Mouse (Mus musculus) testis, adult 2 months (tissue): ENCODE measurements around the gene Map3k20. TPM values are rescaled to one million over a fixed set of nuclear protein-coding genes. Genes with fewer than 3 reads are reported as not detected.

Experiments used
- H3K27ac ChIP-seq: fragments of 200-500 bp; 2 replicates; pipeline ENCODE4 v1.5.1; 2012; ENCODE audit warnings: low read depth, low read length; ENCODE audit not compliant: control insufficient read depth, insufficient read depth
- H3K27me3 ChIP-seq: fragments of 200-500 bp; 2 replicates; pipeline ENCODE4 v1.6.1; 2012; ENCODE audit warnings: mild to moderate bottlenecking, low read length, moderate library complexity; ENCODE audit not compliant: control insufficient read depth, insufficient read depth
- H3K36me3 ChIP-seq: fragments of 200-500 bp; 2 replicates; pipeline ENCODE4 v1.6.1; 2012; ENCODE audit warnings: mild to moderate bottlenecking, low read length; ENCODE audit not compliant: control insufficient read depth, insufficient read depth
- H3K4me1 ChIP-seq: fragments of 200-500 bp; 2 replicates; pipeline ENCODE4 v1.6.1; 2012; ENCODE audit warnings: low read length; ENCODE audit not compliant: control insufficient read depth, insufficient read depth
- H3K4me3 ChIP-seq: fragments of 200-500 bp; 2 replicates; pipeline ENCODE4 v1.5.1; 2012; ENCODE audit warnings: low read depth, mild to moderate bottlenecking, low read length, moderate library complexity, mixed read lengths; ENCODE audit not compliant: control insufficient read depth
- CTCF ChIP-seq: fragments of 200-500 bp; IDR thresholded peaks from 2 replicates; pipeline ENCODE4 v1.5.1; 2012; ENCODE audit warnings: low read depth, mild to moderate bottlenecking, inconsistent platforms, low read length, moderate library complexity; ENCODE audit not compliant: control insufficient read depth, insufficient read depth, insufficient replicate concordance
- POLR2A ChIP-seq: fragments of 200-500 bp; IDR thresholded peaks from 2 replicates; pipeline ENCODE4 v1.6.1; 2012; ENCODE audit warnings: low read depth, mild to moderate bottlenecking, inconsistent platforms, low read length, moderate library complexity; ENCODE audit not compliant: control insufficient read depth
- polyA plus RNA-seq: library from polyadenylated mRNA; depleted of rRNA; stranded (reverse); fragments of >200 nt; gene quantifications from 2 replicates; pipeline ENCODE4 v1.2.3, GENCODE M21; 2012

The Map3k20 gene
- polyA plus RNA-seq, 1 experiment, result 2.8 TPM

- H3K4me3 ChIP-seq, result no peak overlapping the region
- no peaks in the 10 kb centered on the region for H3K27me3 ChIP-seq
- H3K36me3 ChIP-seq, result no peaks in the 10 kb centered on the region
- no peaks in the 10 kb centered on the region for H3K4me1 ChIP-seq
- TF ChIP-seq CTCF (no peak), POLR2A (no peak)
- no peak overlapping the region for H3K27ac ChIP-seq
Measured at GRCm38 (mm10) chr2:72383321-72383720, 97.9 kb downstream of the Map3k20 start.

GRCm38 (mm10) chr2:72389411-72389810 is 104.0 kb downstream of the Map3k20 start:
- Histone ChIP-seq H3K27me3 (no peaks in the 10 kb centered on the region), H3K36me3 (no peaks in the 10 kb centered on the region), H3K4me1 (no peaks in the 10 kb centered on the region), H3K27ac (no peak overlapping the region), H3K4me3 (no peak overlapping the region)
- TF ChIP-seq CTCF, result no peak
- no peak for TF ChIP-seq POLR2A

GRCm38 (mm10) chr2:72389942-72390341 is 104.5 kb downstream of the Map3k20 start:
- TF ChIP-seq CTCF (peak; percentile 99; the same call in 1 of the 2 replicates), POLR2A (no peak)
- Histone ChIP-seq H3K36me3 (no peaks in the 10 kb centered on the region), H3K4me3 (no peak overlapping the region), H3K27ac (no peak overlapping the region), H3K27me3 (no peaks in the 10 kb centered on the region), H3K4me1 (no peaks in the 10 kb centered on the region)

GRCm38 (mm10) chr2:72390474-72390873 is 105.0 kb downstream of the Map3k20 start:
- no peaks in the 10 kb centered on the region for H3K4me1 ChIP-seq
- H3K27ac ChIP-seq, result no peak overlapping the region
- TF ChIP-seq CTCF (no peak), POLR2A (no peak)
- H3K36me3 ChIP-seq, result no peaks in the 10 kb centered on the region
- no peaks in the 10 kb centered on the region for H3K27me3 ChIP-seq
- no peak overlapping the region for H3K4me3 ChIP-seq

- H3K4me1 ChIP-seq, result no peaks in the 10 kb centered on the region
- H3K27me3 ChIP-seq, result no peaks in the 10 kb centered on the region
- TF ChIP-seq CTCF (no peak), POLR2A (no peak)
- H3K36me3 ChIP-seq, result no peaks in the 10 kb centered on the region
- no peak overlapping the region for H3K4me3 ChIP-seq
- H3K27ac ChIP-seq, result no peak overlapping the region
Measured at GRCm38 (mm10) chr2:72391024-72391423, 105.6 kb downstream of the Map3k20 start.

GRCm38 (mm10) chr2:72391721-72392120 is 106.3 kb downstream of the Map3k20 start:
- H3K27ac ChIP-seq, result no peak overlapping the region
- H3K27me3 ChIP-seq, result no peaks in the 10 kb centered on the region
- H3K36me3 ChIP-seq, result no peaks in the 10 kb centered on the region
- no peak overlapping the region for H3K4me3 ChIP-seq
- H3K4me1 ChIP-seq, result no peaks in the 10 kb centered on the region
- TF ChIP-seq CTCF (no peak), POLR2A (no peak)

- Histone ChIP-seq H3K27ac (no peak overlapping the region), H3K36me3 (no peaks in the 10 kb centered on the region), H3K4me1 (no peaks in the 10 kb centered on the region), H3K27me3 (no peaks in the 10 kb centered on the region), H3K4me3 (no peak overlapping the region)
- TF ChIP-seq CTCF (no peak), POLR2A (no peak)
Measured at GRCm38 (mm10) chr2:72392316-72392715, 106.9 kb downstream of the Map3k20 start.

GRCm38 (mm10) chr2:72396934-72397333 is 111.5 kb downstream of the Map3k20 start:
- H3K27ac ChIP-seq, result no peak overlapping the region
- H3K27me3 ChIP-seq, result no peaks in the 10 kb centered on the region
- TF ChIP-seq POLR2A, result no peak
- TF ChIP-seq CTCF, result no peak
- no peaks in the 10 kb centered on the region for H3K36me3 ChIP-seq
- peaks cover under 1% of the 10 kb centered on the region for H3K4me1 ChIP-seq
- no peak overlapping the region for H3K4me3 ChIP-seq
